ENCODE assay signal across 8 mouse cellular contexts in genomic region chr7:48881486-48881885, GRCm38 (mm10). TPM values are rescaled to one million over a fixed set of nuclear protein-coding genes. Genes with fewer than 3 reads are reported as not detected.
DNase-seq lines count a peak whose midpoint lies in the region; ATAC-seq and TF ChIP-seq lines count a peak whose summit lies in the region.

Gene E2f8 (minus strand): TSS chr7:48881596.

- peak; percentile 83 for ATAC-seq in lung, postnatal 0 days

- no peak within 1 kb of the TSS for H3K27ac ChIP-seq in lung, postnatal 0 days (ENCODE audit: low read length)

- H3K36me3 ChIP-seq in lung, postnatal 0 days (ENCODE audit: insufficient read depth, low read length), result no peaks in the 10 kb centered on the region

- peak within 1 kb of the TSS; percentile 100 for H3K4me2 ChIP-seq in lung, postnatal 0 days (replicated peaks; ENCODE audit: low read depth, low read length)

- 0 out of 2 replicates have a peak within 1 kb of the TSS, but pooled peaks have one; percentile 13 for H3K9ac ChIP-seq in lung, postnatal 0 days (replicated peaks; ENCODE audit: low read depth)

- WGBS in lung, postnatal 0 days, result 0% methylated on average over 24 of the region's 41 CpGs

- no peaks in the 10 kb centered on the region for H3K9me3 ChIP-seq in lung, postnatal 0 days (ENCODE audit: low read length)

- no peaks in the 10 kb centered on the region for H3K27me3 ChIP-seq in lung, postnatal 0 days (replicated peaks; ENCODE audit: insufficient read depth, low read length)

- DNase-seq in 416B (ENCODE audit: low read depth), result peak; percentile 70
- peak; percentile 72 to 87 for DNase-seq in adrenal gland, adult (ENCODE audit: inconsistent age in 2 of 2, low spot score in 1 of 2)
- DNase-seq in embryo, embryonic 9.5 days (ENCODE audit: extremely low spot score), result peak; percentile 80
- peak; percentile 49 to 59 for DNase-seq in heart, adult 9 months (ENCODE audit: low spot score in 2 of 2)
- DNase-seq in kidney, adult 8-10 months, result peak; percentile 44 to 65
- DNase-seq in lung, postnatal 0 days (ENCODE audit: low spot score), result peak; percentile 85
- DNase-seq in right cerebral cortex, postnatal 10 days (ENCODE audit: low spot score in 2 of 2), result peak; percentile 71 to 78
- DNase-seq in urinary bladder, postnatal 25 days (ENCODE audit: low spot score), result peak; percentile 74

- TF ChIP-seq CTCF in lung, postnatal 0 days (IDR thresholded peaks at IDR 0.05), result no peak

- peak within 1 kb of the TSS; percentile 84 for H3K4me3 ChIP-seq in lung, postnatal 0 days (ENCODE audit: low read depth, low read length)

- no peak for TF ChIP-seq EP300 in lung, postnatal 0 days (IDR thresholded peaks at IDR 0.05)

- peaks cover 6% of the 10 kb centered on the region for H3K4me1 ChIP-seq in lung, postnatal 0 days (ENCODE audit: insufficient read depth, low read depth, low read length)

RNA-seq across cellular contexts. Expression of gene E2f8, which starts in this region (rescaled TPM):
- 0.93 and 1.5 TPM in 2 replicates for polyA plus RNA-seq in lung, postnatal 0 days (2015; fragmentation: Nextera tagmentation; extraction: Ambion mirVana)
